Mouse (Mus musculus): ENCODE data around the gene Dennd5a. TPM values are rescaled to one million over a fixed set of nuclear protein-coding genes. Genes with fewer than 3 reads are reported as not detected.

The Dennd5a gene
- polyA plus RNA-seq, 1 experiment from 2014 or later = 33.6 TPM

DNA sequence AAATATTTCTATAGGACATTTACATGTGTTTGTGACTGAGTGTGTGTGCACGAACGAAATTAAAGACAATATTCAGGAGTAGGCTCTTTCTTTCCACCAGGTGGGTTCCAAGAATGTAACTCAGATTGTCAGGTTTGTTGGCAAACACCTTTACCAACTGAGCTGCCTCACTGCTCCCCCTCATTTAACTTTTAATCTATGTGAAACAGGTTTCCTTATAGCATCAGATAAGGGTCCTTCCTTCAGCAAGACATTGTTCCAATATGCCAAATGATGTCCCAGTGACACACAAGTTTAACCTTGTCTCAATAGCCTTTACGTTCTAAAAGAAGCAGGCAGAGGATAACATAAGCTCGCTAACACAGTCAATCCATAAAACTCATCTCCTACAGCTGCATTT lies 37.4 kb downstream of the Dennd5a start:
- no peak overlapping the region for H3K27ac ChIP-seq (ENCODE audit: low read length)
- H3K4me1 ChIP-seq (ENCODE audit: control insufficient read depth, insufficient read depth, low read length) = no peaks in the 10 kb centered on the region
- H3K9ac ChIP-seq (ENCODE audit: low read length) = no peak overlapping the region
- no peak overlapping the region for H3K4me2 ChIP-seq (ENCODE audit: low read depth, low read length)
- 91% methylated on average over 4 of the region's 4 CpGs for WGBS
- H3K27me3 ChIP-seq (ENCODE audit: control insufficient read depth, insufficient read depth, low read length) = no peaks in the 10 kb centered on the region
- H3K36me3 ChIP-seq (ENCODE audit: control insufficient read depth, insufficient read depth) = peaks cover 32% of the 10 kb centered on the region
- H3K9me3 ChIP-seq (replicated peaks; ENCODE audit: control insufficient read depth, low read length) = no peaks in the 10 kb centered on the region
- ATAC-seq (replicated peaks; ENCODE audit: extremely low read depth, insufficient read depth, low FRiP score) = no peak
- H3K4me3 ChIP-seq (ENCODE audit: low read length) = no peak overlapping the region

DNA sequence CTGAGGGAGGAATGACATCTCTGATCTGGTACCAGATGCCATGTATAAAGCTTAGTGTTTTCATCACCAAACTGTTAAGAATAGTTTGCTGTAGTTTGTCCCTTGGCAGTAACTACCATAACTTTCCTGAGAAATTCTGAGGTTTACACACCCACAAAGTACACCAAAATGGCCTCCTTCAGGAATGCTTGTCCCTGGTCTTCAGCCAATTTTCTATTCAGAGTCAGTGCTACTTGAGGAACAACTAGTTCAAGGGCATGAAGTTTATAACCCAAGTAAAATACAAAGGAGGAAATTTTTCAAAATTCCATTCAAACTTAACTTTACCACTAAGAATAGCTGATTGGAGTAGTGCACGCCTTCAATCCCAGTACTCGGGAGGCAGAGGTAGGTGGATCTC lies 54.1 kb downstream of the Dennd5a start:
- Histone ChIP-seq H3K4me1 (ENCODE audit: control insufficient read depth, insufficient read depth, low read length) (no peaks in the 10 kb centered on the region), H3K9me3 (replicated peaks; ENCODE audit: control insufficient read depth, low read length) (no peaks in the 10 kb centered on the region), H3K36me3 (ENCODE audit: control insufficient read depth, insufficient read depth) (peaks cover 56% of the 10 kb centered on the region), H3K4me3 (ENCODE audit: low read length) (no peak overlapping the region), H3K4me2 (ENCODE audit: low read depth, low read length) (no peak overlapping the region), H3K27me3 (ENCODE audit: control insufficient read depth, insufficient read depth, low read length) (no peaks in the 10 kb centered on the region), H3K27ac (ENCODE audit: low read length) (no peak overlapping the region), H3K9ac (ENCODE audit: low read length) (no peak overlapping the region)
- WGBS = 88% methylated on average over 2 of the region's 2 CpGs
- no peak for ATAC-seq (replicated peaks; ENCODE audit: extremely low read depth, insufficient read depth, low FRiP score)

DNA sequence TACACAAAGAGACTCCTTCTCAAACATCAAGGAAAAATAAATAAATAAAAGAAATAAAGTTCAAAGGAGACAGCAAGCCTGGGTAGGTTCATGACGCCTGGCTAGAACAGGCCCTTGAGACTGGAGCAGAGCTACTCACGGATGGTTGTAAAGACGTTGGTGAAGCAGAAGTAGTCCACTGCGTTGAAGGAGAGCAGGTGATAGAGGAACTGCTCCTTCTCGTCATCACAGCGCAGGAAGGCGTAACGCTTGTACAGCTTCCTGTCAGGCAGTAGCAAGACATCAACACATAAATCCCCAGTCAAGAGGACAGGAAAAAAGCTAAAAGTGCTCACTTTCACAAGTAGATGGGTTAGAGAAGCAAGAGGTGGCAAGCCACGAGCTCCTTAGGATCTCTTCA lies 59.3 kb downstream of the Dennd5a start:
- 82% methylated on average over 9 of the region's 9 CpGs for WGBS

DNA sequence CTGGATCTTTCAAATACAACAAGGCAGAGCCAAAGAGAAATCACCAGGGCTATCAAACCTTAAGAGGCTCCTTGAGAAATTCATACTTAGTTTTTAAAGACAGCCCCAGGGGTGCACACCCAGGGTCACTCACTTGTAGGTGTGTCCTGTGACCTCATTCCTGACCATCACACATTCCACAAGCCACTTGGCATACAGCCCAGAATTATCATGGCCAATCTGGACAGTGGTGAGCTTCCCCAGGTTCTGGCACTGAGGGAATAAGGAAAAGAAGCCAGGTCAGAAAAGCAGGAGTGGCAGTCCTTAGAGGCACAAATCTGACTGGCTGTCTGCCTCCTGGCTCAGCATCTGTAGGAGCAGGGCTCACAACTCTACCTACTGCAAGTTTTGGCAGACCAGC lies 61.4 kb downstream of the Dennd5a start:
- Histone ChIP-seq H3K4me3 (ENCODE audit: low read length) (no peak overlapping the region), H3K9me3 (replicated peaks; ENCODE audit: control insufficient read depth, low read length) (no peaks in the 10 kb centered on the region), H3K36me3 (ENCODE audit: control insufficient read depth, insufficient read depth) (peaks cover 70% of the 10 kb centered on the region), H3K4me2 (ENCODE audit: low read depth, low read length) (no peak overlapping the region), H3K9ac (ENCODE audit: low read length) (no peak overlapping the region), H3K27me3 (ENCODE audit: control insufficient read depth, insufficient read depth, low read length) (no peaks in the 10 kb centered on the region), H3K4me1 (ENCODE audit: control insufficient read depth, insufficient read depth, low read length) (no peaks in the 10 kb centered on the region), H3K27ac (ENCODE audit: low read length) (no peak overlapping the region)
- ATAC-seq (replicated peaks; ENCODE audit: extremely low read depth, insufficient read depth, low FRiP score) = no peak

More for the DNA sequence above, 59.3 kb downstream of the Dennd5a start:
- no peaks in the 10 kb centered on the region for H3K4me1 ChIP-seq (ENCODE audit: control insufficient read depth, insufficient read depth, low read length)
- H3K9me3 ChIP-seq (replicated peaks; ENCODE audit: control insufficient read depth, low read length) = no peaks in the 10 kb centered on the region
- H3K27ac ChIP-seq (ENCODE audit: low read length) = no peak overlapping the region
- H3K36me3 ChIP-seq (ENCODE audit: control insufficient read depth, insufficient read depth) = peaks cover 74% of the 10 kb centered on the region
- H3K9ac ChIP-seq (ENCODE audit: low read length) = no peak overlapping the region
- no peak overlapping the region for H3K4me2 ChIP-seq (ENCODE audit: low read depth, low read length)
- H3K27me3 ChIP-seq (ENCODE audit: control insufficient read depth, insufficient read depth, low read length) = no peaks in the 10 kb centered on the region
- H3K4me3 ChIP-seq (ENCODE audit: low read length) = no peak overlapping the region
- no peak for ATAC-seq (replicated peaks; ENCODE audit: extremely low read depth, insufficient read depth, low FRiP score)

DNA sequence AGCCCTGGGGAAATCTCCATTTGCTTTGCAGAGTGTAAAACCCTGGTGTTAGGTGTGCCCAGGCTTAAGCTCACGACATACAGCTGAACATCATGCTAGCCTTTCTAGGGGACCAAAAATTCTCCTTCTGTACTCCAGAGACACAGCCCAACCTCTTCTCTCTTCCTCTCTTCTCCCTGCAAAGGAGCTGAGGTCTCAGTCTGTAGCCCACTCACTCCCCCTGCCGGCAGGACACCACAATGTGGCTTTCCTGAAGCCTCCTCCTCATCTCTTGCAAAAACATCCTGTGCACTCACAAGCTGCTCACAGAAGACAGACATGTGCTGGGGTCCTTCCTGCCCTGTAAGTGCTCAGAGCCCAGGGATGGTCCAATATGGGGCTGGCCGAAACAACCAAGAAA lies 67.7 kb downstream of the Dennd5a start:
- Histone ChIP-seq H3K4me3 (ENCODE audit: low read length) (no peak overlapping the region), H3K27ac (ENCODE audit: low read length) (no peak overlapping the region), H3K9ac (ENCODE audit: low read length) (no peak overlapping the region), H3K27me3 (ENCODE audit: control insufficient read depth, insufficient read depth, low read length) (no peaks in the 10 kb centered on the region), H3K36me3 (ENCODE audit: control insufficient read depth, insufficient read depth) (peaks cover 53% of the 10 kb centered on the region), H3K4me2 (ENCODE audit: low read depth, low read length) (no peak overlapping the region), H3K4me1 (ENCODE audit: control insufficient read depth, insufficient read depth, low read length) (no peaks in the 10 kb centered on the region), H3K9me3 (replicated peaks; ENCODE audit: control insufficient read depth, low read length) (no peaks in the 10 kb centered on the region)
- peak; percentile 52; the same call in 1 of the 2 replicates for ATAC-seq (replicated peaks; ENCODE audit: extremely low read depth, insufficient read depth, low FRiP score)
- WGBS = 34% methylated on average over 3 of the region's 3 CpGs

DNA sequence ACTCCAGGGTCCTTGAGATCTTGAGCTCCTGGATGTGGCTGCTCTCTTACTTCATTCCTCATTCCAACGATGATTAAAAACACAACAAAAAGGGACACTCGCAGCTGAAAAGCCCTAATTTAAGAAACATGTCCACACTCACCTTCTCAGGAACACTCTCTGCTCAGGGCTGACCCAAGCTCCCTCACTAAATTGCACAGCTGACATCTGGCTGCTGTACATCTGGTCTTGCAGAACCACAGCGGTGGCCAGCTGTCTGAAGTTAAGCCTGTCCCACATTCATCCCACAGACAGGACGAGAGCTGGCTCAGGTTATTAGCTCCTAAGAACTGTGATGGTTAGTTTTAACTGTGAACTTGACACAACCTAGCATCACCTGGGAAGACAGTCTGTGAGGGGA lies 68.5 kb downstream of the Dennd5a start:
- Histone ChIP-seq H3K36me3 (ENCODE audit: control insufficient read depth, insufficient read depth) (peaks cover 53% of the 10 kb centered on the region), H3K9me3 (replicated peaks; ENCODE audit: control insufficient read depth, low read length) (peaks cover 4% of the 10 kb centered on the region; the same call in 1 of the 2 replicates), H3K27me3 (ENCODE audit: control insufficient read depth, insufficient read depth, low read length) (no peaks in the 10 kb centered on the region), H3K9ac (ENCODE audit: low read length) (no peak overlapping the region), H3K4me3 (ENCODE audit: low read length) (no peak overlapping the region), H3K4me1 (ENCODE audit: control insufficient read depth, insufficient read depth, low read length) (no peaks in the 10 kb centered on the region), H3K27ac (ENCODE audit: low read length) (no peak overlapping the region), H3K4me2 (ENCODE audit: low read depth, low read length) (no peak overlapping the region)
- WGBS = 93% methylated on average over 4 of the region's 4 CpGs
- ATAC-seq (replicated peaks; ENCODE audit: extremely low read depth, insufficient read depth, low FRiP score) = no peak

DNA sequence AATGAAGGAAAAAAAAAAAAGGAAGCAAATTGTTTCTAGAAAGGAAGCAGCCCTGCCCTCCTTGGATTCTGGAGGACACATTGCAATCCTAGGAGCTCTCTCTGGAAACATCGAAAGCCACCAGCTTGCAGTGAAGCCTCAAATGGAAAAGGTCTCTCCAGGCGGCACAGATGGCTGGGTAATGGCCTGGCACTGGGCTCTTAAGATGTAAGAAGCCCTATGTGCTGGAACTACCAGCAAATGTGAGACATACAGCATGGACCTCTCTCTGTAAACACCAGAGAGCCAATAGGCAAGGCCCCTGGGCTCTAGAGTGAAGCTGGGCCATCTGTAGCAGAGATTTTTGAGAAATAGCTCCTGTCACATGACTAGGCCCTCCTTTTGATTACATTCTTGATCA lies 70.0 kb downstream of the Dennd5a start:
- Histone ChIP-seq H3K9me3 (replicated peaks; ENCODE audit: control insufficient read depth, low read length) (peaks cover 4% of the 10 kb centered on the region; the same call in 1 of the 2 replicates), H3K4me1 (ENCODE audit: control insufficient read depth, insufficient read depth, low read length) (no peaks in the 10 kb centered on the region), H3K4me3 (ENCODE audit: low read length) (no peak overlapping the region), H3K9ac (ENCODE audit: low read length) (no peak overlapping the region), H3K27ac (ENCODE audit: low read length) (no peak overlapping the region), H3K27me3 (ENCODE audit: control insufficient read depth, insufficient read depth, low read length) (no peaks in the 10 kb centered on the region), H3K4me2 (ENCODE audit: low read depth, low read length) (no peak overlapping the region), H3K36me3 (ENCODE audit: control insufficient read depth, insufficient read depth) (peaks cover 40% of the 10 kb centered on the region)
- WGBS = 92% methylated on average over 2 of the region's 2 CpGs
- no peak for ATAC-seq (replicated peaks; ENCODE audit: extremely low read depth, insufficient read depth, low FRiP score)

DNA sequence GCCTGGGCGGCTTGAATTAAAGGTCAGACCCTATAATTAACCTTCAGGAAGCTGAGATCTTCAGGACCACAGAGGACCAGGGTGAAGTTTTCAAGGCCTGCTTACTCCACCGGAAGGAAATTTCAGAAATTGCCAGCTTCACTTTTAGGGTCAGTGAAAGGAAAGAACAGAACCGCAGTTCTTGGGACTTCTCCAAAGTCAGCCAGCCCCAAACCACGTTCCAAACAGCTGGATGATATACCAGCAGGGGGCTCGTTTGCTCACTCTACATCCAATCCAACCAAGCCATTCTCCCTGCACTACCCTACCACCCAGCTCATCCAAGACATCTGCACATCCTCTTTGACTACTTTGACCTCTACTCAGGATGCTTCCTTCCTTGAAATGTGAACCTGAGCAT lies 71.0 kb downstream of the Dennd5a start:
- Histone ChIP-seq H3K27ac (ENCODE audit: low read length) (no peak overlapping the region), H3K9ac (ENCODE audit: low read length) (no peak overlapping the region), H3K27me3 (ENCODE audit: control insufficient read depth, insufficient read depth, low read length) (no peaks in the 10 kb centered on the region), H3K4me1 (ENCODE audit: control insufficient read depth, insufficient read depth, low read length) (no peaks in the 10 kb centered on the region), H3K9me3 (replicated peaks; ENCODE audit: control insufficient read depth, low read length) (peaks cover 4% of the 10 kb centered on the region; the same call in 1 of the 2 replicates), H3K36me3 (ENCODE audit: control insufficient read depth, insufficient read depth) (peaks cover 33% of the 10 kb centered on the region), H3K4me3 (ENCODE audit: low read length) (no peak overlapping the region), H3K4me2 (ENCODE audit: low read depth, low read length) (no peak overlapping the region)
- 69% methylated on average over 5 of the region's 5 CpGs for whole genome bisulfite sequencing
- no peak for ATAC-seq (replicated peaks; ENCODE audit: extremely low read depth, insufficient read depth, low FRiP score)

DNA sequence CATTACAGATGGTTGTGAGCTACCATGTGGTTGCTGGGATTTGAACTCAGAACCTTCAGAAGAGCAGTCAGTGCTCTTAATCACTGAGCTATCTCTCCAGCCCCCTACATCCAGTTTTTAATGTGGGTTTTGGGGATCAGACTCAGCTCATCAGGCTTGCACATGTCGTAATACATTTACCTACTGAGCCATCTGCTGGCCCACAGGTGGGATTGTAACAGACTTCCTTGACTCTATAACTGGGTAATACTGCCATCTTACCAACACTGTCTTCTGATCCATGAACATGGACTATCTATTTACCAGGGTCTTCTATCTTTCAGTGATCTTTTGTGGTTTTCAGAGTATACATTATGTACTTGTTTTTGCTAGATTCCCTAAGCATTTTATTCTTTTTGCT lies 74.0 kb downstream of the Dennd5a start:
- H3K9me3 ChIP-seq (replicated peaks; ENCODE audit: control insufficient read depth, low read length) = peaks cover 4% of the 10 kb centered on the region; the same call in 1 of the 2 replicates

DNA sequence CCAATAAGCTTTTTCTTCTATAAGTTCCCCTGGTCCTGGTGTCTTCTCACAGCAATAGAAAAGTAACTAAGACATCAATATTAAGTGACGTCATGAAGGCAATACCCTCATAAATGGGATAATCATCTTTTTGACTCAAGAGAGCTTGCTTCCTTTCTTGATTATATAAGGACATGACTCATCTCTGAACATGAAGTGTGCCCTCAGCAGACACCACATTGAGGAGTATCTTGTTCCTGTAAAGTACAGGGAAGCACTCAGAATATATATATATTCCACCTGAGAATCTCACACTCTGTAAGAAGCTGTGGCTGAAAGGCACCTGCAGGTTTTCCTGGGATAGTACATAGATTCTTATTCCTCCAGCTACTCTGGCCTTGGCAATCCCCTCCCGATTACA lies 77.7 kb downstream of the Dennd5a start:
- H3K36me3 ChIP-seq (ENCODE audit: control insufficient read depth, insufficient read depth) = peaks cover 9% of the 10 kb centered on the region
- ATAC-seq (replicated peaks; ENCODE audit: extremely low read depth, insufficient read depth, low FRiP score) = no peak
- no peaks in the 10 kb centered on the region for H3K27me3 ChIP-seq (ENCODE audit: control insufficient read depth, insufficient read depth, low read length)
- H3K4me1 ChIP-seq (ENCODE audit: control insufficient read depth, insufficient read depth, low read length) = no peaks in the 10 kb centered on the region
- no peak overlapping the region for H3K9ac ChIP-seq (ENCODE audit: low read length)
- H3K4me3 ChIP-seq (ENCODE audit: low read length) = no peak overlapping the region
- no peak overlapping the region for H3K27ac ChIP-seq (ENCODE audit: low read length)
- H3K9me3 ChIP-seq (replicated peaks; ENCODE audit: control insufficient read depth, low read length) = peaks cover 4% of the 10 kb centered on the region; the same call in 1 of the 2 replicates
- H3K4me2 ChIP-seq (ENCODE audit: low read depth, low read length) = no peak overlapping the region
- WGBS = 82% methylated on average over 2 of the region's 2 CpGs

More for the DNA sequence above, 74.0 kb downstream of the Dennd5a start:
- Histone ChIP-seq H3K36me3 (ENCODE audit: control insufficient read depth, insufficient read depth) (peaks cover 21% of the 10 kb centered on the region), H3K4me1 (ENCODE audit: control insufficient read depth, insufficient read depth, low read length) (no peaks in the 10 kb centered on the region), H3K27ac (ENCODE audit: low read length) (no peak overlapping the region), H3K4me3 (ENCODE audit: low read length) (no peak overlapping the region), H3K27me3 (ENCODE audit: control insufficient read depth, insufficient read depth, low read length) (no peaks in the 10 kb centered on the region), H3K9ac (ENCODE audit: low read length) (no peak overlapping the region), H3K4me2 (ENCODE audit: low read depth, low read length) (no peak overlapping the region)
- ATAC-seq (replicated peaks; ENCODE audit: extremely low read depth, insufficient read depth, low FRiP score) = no peak
- 94% methylated on average over 1 of the region's 1 CpGs for WGBS

Data from heart, embryonic 16.5 days (tissue).